Mouse (Mus musculus) Muller cell, postnatal 12 days (primary cell): ENCODE data around the gene Mrps21.
"Not testable (repeated sequence)": the region's sequence is repeated elsewhere in the genome, so short reads cannot be mapped to it uniquely, and the experiment has no call there.

Experiments
- DNase-seq: peaks from one replicate; pipeline ENCODE4 v3.0.0-alpha.2; 2015; ENCODE audit errors: inconsistent ontology term

The Mrps21 gene

DNA sequence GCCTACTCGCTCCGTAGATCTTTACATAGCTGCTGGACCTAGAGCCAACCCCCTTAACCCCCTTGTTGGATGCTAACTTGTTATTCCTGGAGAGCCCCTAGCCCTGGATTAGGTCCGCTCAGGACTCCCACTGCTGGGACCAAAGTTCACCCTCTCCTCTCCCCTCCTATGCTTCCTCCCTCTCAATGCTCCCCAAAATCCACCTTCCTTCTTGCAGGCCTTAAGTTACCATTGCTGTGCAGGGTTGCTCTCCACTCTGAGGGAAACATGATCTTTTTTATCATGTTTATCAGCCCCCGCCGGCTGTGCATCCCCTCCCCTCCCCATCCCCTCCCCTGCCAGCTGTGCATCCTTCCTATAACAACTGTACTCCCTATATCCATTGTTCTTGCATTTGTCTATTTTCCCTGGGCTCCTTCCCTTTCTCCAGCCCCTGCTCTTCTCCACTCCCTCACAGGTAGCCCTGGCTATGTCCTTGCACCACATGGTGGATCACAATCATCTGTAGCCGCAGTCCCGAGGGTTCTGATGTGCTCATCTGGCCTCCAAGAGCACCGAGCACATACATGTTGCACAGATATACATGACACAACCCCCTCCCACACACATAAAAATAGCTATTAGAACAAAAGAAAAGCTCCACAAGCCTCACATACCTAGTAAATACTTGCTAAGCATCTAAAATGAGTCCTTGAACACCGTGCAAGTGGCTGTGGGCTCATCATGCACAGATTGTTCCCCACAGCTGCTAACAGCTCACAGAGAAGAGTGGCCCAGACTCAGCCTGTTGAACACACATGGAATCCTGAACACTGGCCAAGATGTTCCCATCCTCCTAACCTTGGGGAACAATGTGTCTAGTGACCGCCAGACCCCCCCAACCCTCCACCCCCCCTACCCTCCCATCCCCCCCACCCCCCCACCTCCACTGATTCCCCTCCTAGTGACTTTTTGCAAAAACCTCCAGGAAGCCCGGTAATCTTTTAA, 21.0 kb upstream of the Mrps21 start:
- no peak for DNase-seq

DNA sequence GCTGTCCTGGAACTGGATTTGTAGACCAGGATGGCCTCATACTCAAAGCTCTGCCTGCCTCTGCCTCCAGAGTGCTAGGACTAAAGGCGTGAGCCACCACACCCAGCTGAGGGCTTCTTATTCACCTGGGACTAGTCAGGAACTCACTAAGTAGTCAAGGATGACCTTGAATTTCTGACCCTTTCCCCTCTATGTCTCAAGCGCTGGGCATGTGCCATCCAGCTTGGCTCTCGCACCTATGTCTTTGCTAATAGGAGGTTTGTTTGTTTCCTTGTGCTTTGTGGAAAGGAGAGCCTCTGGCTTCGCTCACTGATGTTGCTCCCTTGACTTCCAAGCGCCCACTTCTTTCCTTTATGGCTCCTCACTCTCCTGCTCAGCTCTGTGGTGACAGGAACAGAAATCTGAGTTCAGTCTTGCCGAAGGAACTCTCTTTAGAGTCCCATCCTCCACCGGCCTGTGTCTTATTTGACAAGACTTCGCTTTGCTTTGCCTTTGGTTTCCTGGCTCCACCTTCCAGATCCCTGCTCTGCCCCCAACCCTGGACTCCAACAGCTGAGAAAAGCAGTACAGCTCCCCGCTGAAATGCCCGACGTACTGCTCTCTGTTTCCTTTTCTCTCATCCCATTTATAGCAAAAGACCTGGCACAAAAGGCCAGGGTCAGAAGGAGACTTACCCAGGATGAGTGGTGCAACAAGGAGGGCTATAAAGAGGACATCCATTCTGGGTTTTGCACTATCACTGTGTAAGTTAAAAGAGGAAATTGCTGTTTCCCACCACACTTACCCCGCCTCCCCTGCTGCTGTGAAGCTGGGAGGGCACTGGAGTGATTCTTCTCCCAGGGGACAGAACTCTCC, 20.1 kb upstream of the Mrps21 start, which contains the start of gene BC028528:
Gene BC028528 (minus strand): TSS at position 795 of the 855 bp plus-strand sequence.
- no peak for DNase-seq

DNA sequence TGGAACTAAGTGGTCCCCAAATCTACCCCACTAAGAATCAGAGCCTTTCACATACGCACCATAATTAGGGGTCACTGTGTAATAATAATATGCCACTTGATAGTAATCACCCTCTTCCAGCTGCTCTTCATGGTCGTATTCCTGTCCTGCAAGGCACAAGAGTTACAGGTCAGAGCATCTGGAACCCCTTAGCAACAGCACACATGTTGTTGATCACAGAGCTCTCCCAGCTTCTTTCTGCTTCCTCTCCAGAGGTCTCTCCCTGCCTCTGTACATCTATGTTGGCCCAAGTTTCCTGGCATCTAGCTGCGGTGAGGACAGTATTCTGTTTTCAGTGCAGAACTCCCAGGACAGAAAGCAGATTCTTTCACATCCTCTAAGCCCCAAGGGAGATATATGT, 18.3 kb upstream of the Mrps21 start:
- no peak for DNase-seq

DNA sequence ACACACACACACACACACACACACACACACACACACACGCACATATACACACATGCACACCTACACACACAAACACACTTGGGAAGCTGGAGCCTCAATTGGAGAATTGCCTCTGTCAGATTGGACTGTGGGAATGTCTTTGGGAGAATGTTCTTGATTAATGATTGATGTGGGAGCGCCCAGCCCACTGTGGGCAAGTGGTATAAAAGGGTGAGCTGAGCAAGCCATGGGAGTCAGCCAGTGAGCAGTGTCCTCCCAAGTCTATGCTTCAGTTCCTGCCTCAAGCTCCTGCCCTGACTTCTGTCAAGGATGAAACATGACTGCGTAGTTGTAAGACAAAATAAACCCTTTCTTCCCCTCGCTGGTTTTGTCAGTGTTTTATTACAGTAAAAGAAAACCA, 16.3 kb upstream of the Mrps21 start:
- DNase-seq, result no peak

DNA sequence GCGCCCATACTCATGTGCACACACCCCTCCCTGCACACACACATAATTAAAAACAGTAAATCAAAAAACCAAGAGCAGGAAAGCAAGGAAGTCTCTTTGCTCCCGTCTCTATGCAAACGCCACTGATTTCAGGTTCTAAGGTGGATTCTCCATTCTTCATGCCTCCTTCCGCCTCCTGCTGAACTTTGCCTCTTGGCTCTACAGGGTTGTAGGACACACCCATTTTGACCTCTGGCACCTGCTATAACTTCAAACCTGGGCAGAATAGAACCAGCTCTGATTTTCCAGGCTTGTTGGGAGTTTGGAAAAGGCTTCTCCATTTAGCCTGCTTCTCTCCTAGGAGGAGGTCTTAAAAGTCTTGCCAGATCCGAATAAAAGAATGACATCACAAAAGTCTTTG, 13.1 kb upstream of the Mrps21 start:
- no peak for DNase-seq

DNA sequence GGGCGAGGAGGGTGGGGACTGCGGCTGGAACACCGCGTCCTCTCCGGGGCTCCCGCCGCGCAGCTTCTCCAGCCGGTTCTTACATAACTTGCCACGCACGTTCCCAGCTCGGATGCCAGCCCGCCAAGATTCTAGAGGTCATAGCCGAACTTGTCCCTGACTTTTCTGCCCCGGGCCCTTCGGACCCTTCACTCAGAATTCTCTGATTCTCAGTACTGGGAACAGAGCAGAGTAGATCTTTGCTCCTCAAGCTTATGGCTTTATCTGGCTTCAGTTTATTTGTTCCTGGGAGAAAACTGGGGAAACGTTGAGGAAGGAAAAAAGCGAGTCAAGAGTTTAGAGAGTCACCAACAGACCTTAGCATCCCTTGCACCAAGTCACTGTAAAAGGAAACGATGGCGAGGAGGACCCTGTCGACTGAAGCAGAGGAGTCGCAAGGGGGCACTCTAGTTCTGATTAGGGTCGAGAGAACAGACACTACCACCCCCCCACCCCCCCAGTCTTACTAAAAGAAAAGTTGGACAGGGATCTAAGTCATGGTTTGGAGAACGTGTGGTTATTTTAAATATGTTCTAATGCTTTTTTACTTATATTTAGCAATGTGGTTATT, 11.6 kb upstream of the Mrps21 start:
- DNase-seq, result peak; percentile 84

DNA sequence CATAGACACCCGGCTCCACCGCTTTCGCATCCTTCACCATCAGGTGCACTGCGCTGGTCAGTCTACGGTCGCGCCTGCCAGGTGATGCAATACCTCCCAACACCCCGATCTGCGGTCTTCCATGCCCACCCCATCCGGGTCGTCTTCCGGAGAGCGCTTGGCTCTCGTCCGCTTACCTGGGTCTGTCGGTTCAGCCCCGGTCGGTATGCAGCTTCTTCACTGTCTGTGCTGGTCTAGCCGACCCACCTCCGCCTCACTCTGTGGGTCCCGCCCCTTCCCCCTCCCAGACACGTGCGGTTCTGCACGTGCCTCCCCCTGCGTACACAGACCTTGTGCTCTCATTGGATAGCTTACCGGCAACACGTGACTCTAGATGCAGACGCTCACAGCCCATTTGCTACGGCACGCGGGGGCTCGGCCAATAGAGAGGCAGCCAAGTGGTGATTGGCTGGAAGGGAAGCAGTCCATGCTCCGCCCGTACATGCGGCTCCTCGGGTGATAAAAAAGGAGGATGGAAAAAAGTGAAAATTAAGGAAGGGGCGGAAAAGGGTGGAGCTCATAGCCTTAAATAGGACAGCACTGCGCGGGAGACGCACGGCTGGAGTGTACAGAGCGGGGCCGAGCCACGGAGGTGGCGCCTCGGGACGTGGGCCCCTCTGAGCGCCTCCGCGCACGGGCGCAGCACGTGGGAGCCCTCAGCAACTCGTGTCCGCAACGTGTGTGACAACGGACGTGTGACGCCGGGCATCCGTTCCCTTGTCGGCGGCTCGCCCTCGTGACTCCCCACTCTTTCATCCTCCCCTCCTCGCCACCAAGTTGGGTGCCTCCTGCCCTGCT, 10.9 kb upstream of the Mrps21 start, which contains the start of gene Ciart:
Gene Ciart (minus strand): TSS at position 273 of the 837 bp plus-strand sequence.
- peak; percentile 99 for DNase-seq

DNA sequence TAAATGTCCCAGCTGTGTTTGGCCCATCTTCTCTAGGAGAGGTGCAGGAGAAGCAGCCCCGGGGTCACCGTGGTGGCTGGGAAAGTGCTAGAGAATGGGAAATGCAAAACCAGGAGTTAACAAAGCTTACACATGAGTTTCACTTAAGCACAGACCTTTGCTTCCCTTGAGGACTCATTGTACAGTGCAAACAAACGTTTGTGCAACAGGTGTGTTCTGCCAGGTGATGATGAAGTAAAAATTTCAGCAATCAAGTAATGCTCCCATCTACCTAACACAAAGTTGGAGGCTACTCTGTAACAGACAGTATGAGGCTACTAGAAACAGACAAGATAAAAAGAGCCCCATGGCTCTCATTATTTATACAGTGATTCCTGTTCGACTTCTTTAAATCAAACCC, 7.7 kb upstream of the Mrps21 start:
- DNase-seq, result no peak

DNA sequence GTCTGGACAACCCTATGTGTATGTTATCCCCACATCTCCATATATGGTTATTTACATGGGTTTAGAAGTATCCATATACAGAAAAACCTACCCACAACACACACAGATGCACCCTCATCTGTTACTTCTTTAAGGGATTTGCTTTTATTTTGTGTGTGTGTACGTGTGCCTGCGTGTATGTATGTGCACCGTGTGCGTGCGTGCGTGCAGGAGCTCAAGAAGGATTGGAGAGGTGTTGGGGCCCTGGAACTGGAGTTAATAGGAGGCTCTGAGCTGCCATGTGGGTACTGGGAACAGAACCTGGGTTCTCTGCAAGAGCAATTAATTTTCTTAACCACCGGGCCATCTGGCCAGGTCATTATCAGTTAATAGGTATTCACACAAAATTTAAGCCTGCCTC, 729 bp upstream of the Mrps21 start:
- no peak for DNase-seq

DNA sequence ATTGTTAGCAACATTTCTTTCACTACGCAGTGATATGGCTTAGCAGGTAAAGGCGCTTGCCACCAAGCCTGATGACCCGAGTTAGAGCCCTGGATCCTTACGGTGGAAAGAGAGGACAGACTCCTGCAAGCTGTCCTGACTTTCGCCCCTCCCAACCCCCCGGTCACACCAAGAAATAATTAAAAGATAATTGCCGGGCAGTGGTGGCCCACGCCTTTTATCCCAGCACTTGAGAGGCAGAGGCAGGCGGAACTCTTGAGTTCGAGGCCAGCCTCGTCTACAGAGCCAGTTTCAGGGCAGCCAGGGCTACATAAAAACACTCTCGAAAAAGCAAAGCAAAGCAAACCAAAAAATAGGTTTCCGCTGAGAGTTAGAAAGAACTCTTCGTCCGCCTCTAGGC, 343 bp downstream of the Mrps21 start:
- DNase-seq, result no peak

DNA sequence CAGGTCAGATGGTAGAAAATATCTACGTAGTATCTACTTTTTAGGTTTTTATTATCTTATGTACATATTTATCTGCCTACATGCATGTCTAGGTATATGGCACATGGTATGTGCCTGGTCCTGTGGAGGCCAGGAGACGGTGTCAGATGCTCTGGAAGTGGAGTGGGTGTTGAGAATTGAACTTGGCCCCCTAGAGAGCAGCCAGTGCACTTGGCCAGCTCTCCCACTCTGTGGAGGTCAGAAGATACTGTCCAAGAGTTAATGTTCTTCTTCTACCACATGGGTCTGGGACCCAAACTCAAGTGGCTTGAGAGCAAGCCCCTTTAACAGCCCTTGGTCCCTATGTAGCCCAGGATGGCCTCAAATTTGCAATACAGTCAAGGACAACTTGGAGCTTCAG, 3.9 kb downstream of the Mrps21 start:
- no peak for DNase-seq

DNA sequence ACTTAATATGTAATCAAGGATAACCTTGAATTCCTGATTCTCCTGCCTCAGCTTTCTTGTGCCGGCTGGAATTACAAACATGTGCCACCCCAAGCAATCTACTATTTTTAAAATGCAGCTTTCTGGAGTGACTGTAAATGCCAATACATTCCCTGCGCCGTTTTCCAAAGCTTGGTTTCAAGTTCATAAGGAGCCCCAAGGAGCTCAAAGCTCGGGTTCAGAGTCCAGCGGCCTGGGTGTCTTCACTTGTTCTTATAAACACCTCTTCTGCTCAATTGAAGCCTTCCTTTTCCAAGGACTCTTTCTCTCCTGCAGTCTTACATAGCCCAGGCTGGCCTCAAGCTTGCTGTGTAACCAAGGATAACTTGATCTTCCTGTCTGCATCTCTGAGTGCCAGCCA, 5.2 kb downstream of the Mrps21 start:
- no peak for DNase-seq

DNA sequence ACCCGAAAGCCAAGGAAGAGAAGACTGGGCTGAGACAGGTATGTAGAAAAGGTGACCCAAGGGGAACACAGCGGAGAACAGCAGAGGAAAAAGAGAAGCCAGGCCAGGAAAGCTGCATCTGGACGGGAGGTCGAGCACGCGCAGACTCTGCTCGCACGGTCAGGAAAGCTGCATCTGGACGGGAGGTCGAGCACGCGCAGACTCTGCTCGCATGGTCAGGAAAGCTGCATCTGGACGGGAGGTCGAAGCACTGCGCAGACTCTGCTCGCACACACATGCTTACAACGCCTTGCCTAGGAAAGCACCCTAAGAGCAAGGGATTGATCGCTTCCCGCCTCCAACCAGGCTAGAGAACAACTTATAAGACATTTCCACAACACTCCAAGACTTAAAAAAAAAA, 5.7 kb downstream of the Mrps21 start:
- DNase-seq, result no peak

DNA sequence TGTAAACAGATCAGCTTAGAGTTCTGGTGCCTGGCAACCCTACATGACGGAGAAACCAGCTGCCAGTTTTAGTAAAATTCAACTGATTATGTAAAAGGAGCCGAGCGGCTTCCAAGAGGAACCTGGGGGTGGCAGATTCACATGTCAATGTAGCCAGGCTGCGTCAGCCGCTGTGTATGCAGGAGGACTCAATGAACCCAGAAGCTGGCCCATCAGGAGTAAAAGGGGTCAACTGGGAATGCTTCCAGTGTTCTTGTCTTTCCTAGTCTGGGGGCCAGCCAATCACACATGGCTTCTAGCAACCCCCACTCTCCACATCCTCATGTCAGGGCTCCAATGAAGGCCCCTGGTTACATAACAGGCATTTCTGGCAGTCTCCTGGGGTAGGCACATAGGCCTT, 6.3 kb downstream of the Mrps21 start:
- peak; percentile 73 for DNase-seq

DNA sequence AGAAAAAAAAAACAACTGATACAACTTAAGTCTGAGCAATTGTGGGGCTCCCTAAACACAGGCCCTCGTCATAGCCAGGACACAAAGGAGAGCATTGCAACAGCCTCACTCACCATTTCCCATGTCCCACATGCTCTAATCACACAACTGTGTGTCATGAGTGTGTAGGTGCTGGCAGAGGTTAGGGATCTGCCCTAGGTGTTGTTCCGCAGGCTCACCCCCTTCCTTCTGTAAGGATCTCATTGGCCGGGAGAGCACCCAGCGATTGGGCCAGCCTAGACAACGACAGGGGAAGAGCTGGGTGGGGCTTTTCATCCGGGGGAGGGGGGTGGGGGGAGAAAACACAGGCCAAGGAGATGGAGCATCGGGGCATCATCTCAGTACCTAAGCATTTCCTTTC, 7.7 kb downstream of the Mrps21 start:
- no peak for DNase-seq

DNA sequence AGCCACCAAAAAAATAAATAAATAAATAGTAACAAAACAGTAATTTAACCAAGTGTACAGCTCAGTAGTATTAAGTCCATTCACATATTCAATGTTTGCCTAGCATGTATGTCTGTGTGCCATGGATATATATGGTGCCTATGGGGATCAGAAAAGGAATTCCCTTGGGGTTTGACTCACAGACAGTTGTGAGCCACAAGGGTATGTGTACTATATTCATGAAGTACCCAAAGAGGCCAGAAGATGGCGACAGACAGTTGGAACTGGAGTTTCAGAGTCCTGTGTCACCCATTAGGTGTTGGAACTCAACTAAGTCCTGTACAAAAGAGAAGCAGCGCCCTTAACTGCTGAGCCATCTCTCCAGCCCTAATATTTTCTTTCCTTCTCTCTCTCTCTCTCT, 9.5 kb downstream of the Mrps21 start:
- peak; percentile 44 for DNase-seq

DNA sequence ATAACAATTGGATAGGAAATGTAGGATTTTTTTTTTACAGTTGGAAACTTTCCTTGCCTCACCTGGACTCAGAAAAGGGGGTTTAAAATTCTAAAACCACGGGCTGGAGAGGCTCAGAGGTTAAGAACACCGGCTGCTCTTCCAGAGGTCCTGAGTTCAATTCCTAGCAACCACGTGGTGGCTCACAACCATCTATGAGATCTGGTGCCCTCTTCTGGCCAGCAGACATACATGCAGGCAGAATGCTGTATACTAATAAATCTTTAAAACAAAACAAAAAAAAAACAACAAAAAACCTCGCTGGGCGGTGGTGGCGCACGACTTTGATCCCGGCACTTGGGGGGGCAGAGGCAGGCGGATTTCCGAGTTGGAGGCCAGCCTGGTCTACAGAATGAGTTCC, 10.1 kb downstream of the Mrps21 start:
- DNase-seq, result no peak

DNA sequence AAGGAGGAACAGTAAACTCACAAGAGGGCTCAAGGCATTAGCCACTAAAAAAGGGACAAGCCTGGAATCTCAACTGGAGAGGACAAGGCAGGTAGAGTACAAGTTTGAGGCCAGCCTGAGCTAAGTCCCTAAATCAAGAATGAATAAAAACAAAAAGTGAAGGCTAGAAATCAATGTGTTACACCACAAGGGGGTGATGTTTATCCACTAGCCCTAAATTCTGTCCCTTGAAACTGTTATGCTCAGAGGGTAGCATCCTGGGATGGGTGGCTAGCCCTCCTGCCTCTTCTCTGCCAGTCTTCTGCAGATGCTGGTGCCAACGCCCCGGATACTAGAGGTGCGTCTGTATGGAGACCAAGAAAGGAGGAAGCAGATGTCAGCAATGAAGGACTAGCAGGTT, 11.0 kb downstream of the Mrps21 start:
- DNase-seq, result no peak

DNA sequence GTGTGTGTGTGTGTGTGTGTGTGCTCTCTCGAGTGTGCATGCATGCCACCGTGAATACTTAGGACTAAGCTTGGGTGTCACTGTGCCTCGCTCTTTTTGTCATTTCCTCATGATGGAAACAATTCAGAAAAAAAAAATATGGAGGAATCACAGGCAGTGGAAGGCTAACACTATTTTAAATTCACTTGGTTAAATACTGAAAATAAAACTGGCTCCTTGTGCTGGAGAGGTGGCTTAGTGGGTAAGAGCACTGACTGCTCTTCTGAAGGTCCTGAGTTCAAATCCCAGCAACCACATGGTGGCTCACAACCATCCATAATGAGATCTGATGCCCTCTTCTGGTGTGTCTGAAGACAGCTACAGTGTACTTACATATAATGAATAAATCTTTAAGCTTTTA, 13.0 kb downstream of the Mrps21 start:
- DNase-seq, result not testable (repeated sequence)

DNA sequence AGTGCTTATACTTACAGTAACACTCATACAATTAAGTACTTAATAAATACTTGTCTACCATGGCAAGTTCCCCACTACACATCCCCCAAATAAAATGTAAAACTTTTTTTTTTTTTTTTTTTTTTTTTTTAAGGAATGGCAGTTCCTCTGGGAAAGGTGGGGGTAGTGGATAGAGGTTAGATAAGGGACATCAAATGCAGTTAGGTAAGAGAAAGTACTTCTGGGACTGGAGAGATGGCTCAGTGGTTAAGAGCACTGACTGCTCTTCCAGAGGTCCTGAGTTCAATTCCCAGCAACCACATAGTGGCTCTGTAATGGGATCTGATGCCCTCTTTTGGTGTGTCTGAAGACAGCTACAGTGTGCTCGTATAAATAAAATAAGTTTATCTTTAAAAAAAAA, 14.3 kb downstream of the Mrps21 start:
- not testable (repeated sequence) for DNase-seq

DNA sequence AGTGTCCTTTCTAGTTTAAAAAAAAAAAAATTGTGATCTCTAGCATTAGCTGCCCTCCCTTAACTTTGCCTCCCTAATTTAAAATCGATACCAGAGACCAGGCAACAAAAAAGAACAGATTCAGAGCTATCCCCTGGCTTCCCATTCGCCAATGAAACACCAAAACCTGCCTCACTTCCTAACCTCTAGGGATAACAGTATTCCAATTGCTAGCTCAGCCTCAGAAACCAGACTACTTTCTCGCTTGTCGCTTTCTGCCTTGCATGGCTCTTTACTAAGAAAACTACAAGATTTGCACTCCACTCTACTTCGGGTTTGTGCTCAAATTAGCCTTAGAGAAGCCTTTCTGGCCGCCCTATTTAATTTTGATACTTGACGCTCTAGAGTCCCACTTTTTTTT, 15.2 kb downstream of the Mrps21 start:
- DNase-seq, result no peak
